Mouse (Mus musculus) spleen, postnatal 0 days (tissue): Measurements from ENCODE around the gene Gm13178. TPM values are rescaled to one million over a fixed set of nuclear protein-coding genes. Genes with fewer than 3 reads are reported as not detected.

Experiments used
- polyA plus RNA-seq: library from polyadenylated mRNA; unstranded; fragments of >200 nt; fragmentation: Nextera tagmentation; extraction: Ambion mirVana; gene quantifications from 2 replicates; pipeline ENCODE4 v1.2.1, GENCODE M21; 2015

The Gm13178 gene
- polyA plus RNA-seq: not detected in 2 replicates

DNA sequence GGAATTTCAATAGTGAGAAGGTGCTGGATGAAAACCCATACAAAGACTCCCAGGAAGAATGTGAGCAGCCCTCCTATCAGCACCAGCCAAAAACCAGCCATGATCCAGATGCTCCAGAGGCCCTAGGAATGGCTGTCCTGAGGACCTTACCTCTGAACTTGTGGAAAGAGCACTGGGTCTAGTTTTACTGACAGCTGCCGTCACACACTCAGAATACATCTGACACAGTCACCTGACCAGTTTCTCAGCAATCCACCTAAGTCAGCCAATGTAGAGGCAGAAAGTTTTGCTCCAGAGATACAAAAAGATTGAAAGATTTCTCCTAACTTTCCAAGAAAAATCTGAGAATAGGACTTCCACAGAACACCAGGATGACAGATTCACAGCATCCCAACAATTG is at the start of gene Gm13178:
Gm13178 (minus strand) TSS at position 101 of the 400 bp plus-strand sequence.

DNA sequence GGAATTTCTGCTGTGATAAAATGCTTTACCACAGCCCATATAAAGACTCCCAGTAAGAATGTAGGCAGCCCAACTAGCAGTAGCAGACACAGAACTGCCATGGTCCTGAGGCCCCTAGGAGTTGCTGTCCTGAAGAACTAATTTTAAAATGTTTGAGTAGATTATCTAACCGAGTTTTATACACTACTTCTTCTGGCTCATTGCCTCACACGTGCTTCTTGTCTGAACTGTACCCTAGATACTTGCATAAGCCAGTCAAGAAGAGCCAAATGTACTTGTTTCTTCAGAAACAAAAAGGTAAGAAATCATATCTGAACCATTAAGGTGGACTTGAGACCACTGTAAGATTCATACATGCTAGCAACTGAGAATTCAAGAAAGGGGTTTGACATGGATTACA is 34.9 kb downstream of the Gm13178 start, which contains the start of gene Gm436:
Gm436 (minus strand) TSS at position 101 of the 400 bp plus-strand sequence.

Other genes with a start within 250 kb of the Gm13178 start
- gene 9430007A20Rik, start 201.6 kb downstream of the Gm13178 start, polyA plus RNA-seq: not detected in 2 replicates
- not detected in 2 replicates for gene Gm13124, start 156.3 kb downstream of the Gm13178 start, polyA plus RNA-seq
- gene Aadacl4, start 107.7 kb downstream of the Gm13178 start, polyA plus RNA-seq: not detected in 2 replicates
- gene Gm436, start 35.0 kb downstream of the Gm13178 start, polyA plus RNA-seq: not detected in 2 replicates
- not detected in 2 replicates for gene Gm438, start 65.2 kb upstream of the Gm13178 start, polyA plus RNA-seq
- gene Dhrs3, start 171.4 kb upstream of the Gm13178 start, polyA plus RNA-seq: 29.3 and 39.9 TPM in 2 replicates